Mouse (Mus musculus) urinary bladder, postnatal 10 days (tissue): ENCODE data around the gene Sycp2.
"Not testable (repeated sequence)": the region's sequence is repeated elsewhere in the genome, so short reads cannot be mapped to it uniquely, and the experiment has no call there.

ENCODE experiments used
- DNase-seq: peaks from one replicate; pipeline ENCODE4 v3.0.0; 2022; ENCODE audit warnings: low spot score

Gene Sycp2

GRCm38 (mm10) chr2:178413481-178414260 lies 6.2 kb upstream of the Sycp2 start:
- DNase-seq = no peak

- DNase-seq = no peak
Measured at GRCm38 (mm10) chr2:178413081-178413480, 5.6 kb upstream of the Sycp2 start.

GRCm38 (mm10) chr2:178412598-178412997 lies 5.1 kb upstream of the Sycp2 start:
- DNase-seq = no peak

GRCm38 (mm10) chr2:178410286-178410685 lies 2.8 kb upstream of the Sycp2 start:
- DNase-seq = no peak

GRCm38 (mm10) chr2:178409024-178409423 lies 1.5 kb upstream of the Sycp2 start:
- no peak for DNase-seq

- DNase-seq = no peak
Measured at GRCm38 (mm10) chr2:178342597-178342996, 64.9 kb downstream of the Sycp2 start.

GRCm38 (mm10) chr2:178342105-178342504 lies 65.4 kb downstream of the Sycp2 start:
- DNase-seq = not testable (repeated sequence)

- DNase-seq = no peak
Measured at GRCm38 (mm10) chr2:178339044-178339443, 68.4 kb downstream of the Sycp2 start.

GRCm38 (mm10) chr2:178337878-178338277 lies 69.6 kb downstream of the Sycp2 start:
- DNase-seq = no peak

GRCm38 (mm10) chr2:178329986-178330385 lies 77.5 kb downstream of the Sycp2 start:
- no peak for DNase-seq

GRCm38 (mm10) chr2:178329551-178329950 lies 77.9 kb downstream of the Sycp2 start:
- no peak for DNase-seq

GRCm38 (mm10) chr2:178327466-178328040 lies 79.9 kb downstream of the Sycp2 start:
- DNase-seq = no peak

- no peak for DNase-seq
Measured at GRCm38 (mm10) chr2:178326750-178327465, 80.6 kb downstream of the Sycp2 start.

- DNase-seq = no peak
Measured at GRCm38 (mm10) chr2:178326067-178326466, 81.4 kb downstream of the Sycp2 start.

GRCm38 (mm10) chr2:178324818-178325217 lies 82.7 kb downstream of the Sycp2 start:
- no peak for DNase-seq

- DNase-seq = no peak
Measured at GRCm38 (mm10) chr2:178324410-178324809, 83.1 kb downstream of the Sycp2 start.

GRCm38 (mm10) chr2:178321271-178321670 lies 86.2 kb downstream of the Sycp2 start:
- DNase-seq = no peak

- DNase-seq = no peak
Measured at GRCm38 (mm10) chr2:178319766-178320165, 87.7 kb downstream of the Sycp2 start.

- DNase-seq = no peak
Measured at GRCm38 (mm10) chr2:178316281-178316680, 91.2 kb downstream of the Sycp2 start.

GRCm38 (mm10) chr2:178313539-178313938 lies 93.9 kb downstream of the Sycp2 start:
- no peak for DNase-seq

GRCm38 (mm10) chr2:178304669-178305068 lies 102.8 kb downstream of the Sycp2 start:
- no peak for DNase-seq

GRCm38 (mm10) chr2:178304188-178304529 lies 103.3 kb downstream of the Sycp2 start:
- no peak for DNase-seq
